Mouse (Mus musculus) layer of hippocampus, postnatal 10 days (tissue): ENCODE data around the gene Avl9. TPM values are rescaled to one million over a fixed set of nuclear protein-coding genes. Genes with fewer than 3 reads are reported as not detected.
A peak's percentile ranks its signal among the peaks of the same experiment; 100 is the strongest.

Experiments
- DNase-seq, 2 experiments: peaks; one replicate each; pipeline ENCODE4 v3.0.0; 2021; ENCODE audit warnings: low spot score in 2 of 2
- long read RNA-seq: library from polyadenylated mRNA; stranded (forward); transcript quantifications from one replicate; pipeline ENCODE4 v2.0.0, GENCODE M21; 2023
- total RNA-seq, 2 experiments: library from RNA; stranded (reverse); gene quantifications; 2 replicates each; pipeline ENCODE4 v1.2.3; 2021

The Avl9 gene
- total RNA-seq: 10 to 100 TPM; 36.7 to 39.0 TPM
- long read RNA-seq, full-length matches to known transcripts: 6 of 9 reads
- long read RNA-seq, partial matches to known transcripts: 1 of 9 reads
- long read RNA-seq, other reads (novel, unspliced or antisense): 2 of 9 reads

GRCm38 (mm10) chr6:56714574-56715269 is at the start of gene Avl9:
Avl9 (plus strand) TSS chr6:56714899.
- DNase-seq: peak; percentile 97

- DNase-seq: no peak
Measured at GRCm38 (mm10) chr6:56688238-56688637, 26.5 kb upstream of the Avl9 start.

GRCm38 (mm10) chr6:56691205-56691604 is 23.5 kb upstream of the Avl9 start:
- DNase-seq: peak; percentile 79 to 80

GRCm38 (mm10) chr6:56692445-56692844 is 22.3 kb upstream of the Avl9 start:
- DNase-seq: no peak

- peak; percentile 86 to 87 for DNase-seq
Measured at GRCm38 (mm10) chr6:56703931-56704900, 10.5 kb upstream of the Avl9 start, which contains the start of gene Lsm5. Lsm5 (minus strand) TSS chr6:56704710.

- DNase-seq: no peak
Measured at GRCm38 (mm10) chr6:56714186-56714573, 519 bp upstream of the Avl9 start.

GRCm38 (mm10) chr6:56715270-56715666 is 569 bp downstream of the Avl9 start:
- no peak for DNase-seq

- no peak for DNase-seq
Measured at GRCm38 (mm10) chr6:56719071-56719470, 4.4 kb downstream of the Avl9 start.

GRCm38 (mm10) chr6:56720877-56721276 is 6.2 kb downstream of the Avl9 start:
- no peak for DNase-seq

GRCm38 (mm10) chr6:56732545-56732944 is 17.8 kb downstream of the Avl9 start:
- no peak for DNase-seq

- no peak for DNase-seq
Measured at GRCm38 (mm10) chr6:56745950-56746543, 31.3 kb downstream of the Avl9 start.

- DNase-seq: no peak
Measured at GRCm38 (mm10) chr6:56753719-56754118, 39.0 kb downstream of the Avl9 start.

- no peak for DNase-seq
Measured at GRCm38 (mm10) chr6:56756117-56756516, 41.4 kb downstream of the Avl9 start.

- no peak for DNase-seq
Measured at GRCm38 (mm10) chr6:56759324-56759723, 44.6 kb downstream of the Avl9 start.

- no peak for DNase-seq
Measured at GRCm38 (mm10) chr6:56765265-56765664, 50.6 kb downstream of the Avl9 start.

- DNase-seq: no peak
Measured at GRCm38 (mm10) chr6:56765696-56766095, 51.0 kb downstream of the Avl9 start.

GRCm38 (mm10) chr6:56775816-56776215 is 61.1 kb downstream of the Avl9 start:
- no peak for DNase-seq

- DNase-seq: no peak
Measured at GRCm38 (mm10) chr6:56779636-56780035, 64.9 kb downstream of the Avl9 start.

- no peak for DNase-seq
Measured at GRCm38 (mm10) chr6:56783561-56784272, 69.0 kb downstream of the Avl9 start.

- DNase-seq: no peak
Measured at GRCm38 (mm10) chr6:56785068-56785467, 70.4 kb downstream of the Avl9 start.

GRCm38 (mm10) chr6:56787668-56788067 is 73.0 kb downstream of the Avl9 start:
- DNase-seq: no peak
